8 mouse cellular contexts compared by ENCODE assay signal in genomic region chr2:180805966-180806365, GRCm38 (mm10). TPM values are rescaled to one million over a fixed set of nuclear protein-coding genes. Genes with fewer than 3 reads are reported as not detected.
DNase-seq lines count a peak whose midpoint lies in the region; ATAC-seq and TF ChIP-seq lines count a peak whose summit lies in the region.
"Had no signal": no experiment of that assay in that cellular context is flagged by ENCODE, and none has a peak within 500 bp of the region (broad histone marks: within the 10 kb centered on the region; RNA-seq: fewer than 3 reads in every experiment).

No protein-coding gene starts in this region.

- no peak overlapping the region for H3K9ac ChIP-seq in hindbrain, postnatal 0 days (replicated peaks; ENCODE audit: low read length)
- H3K9ac ChIP-seq: liver, embryonic 15.5 days had no signal

- H3K36me3 ChIP-seq in testis, adult 2 months (ENCODE audit: control insufficient read depth, insufficient read depth, low read length) = no peaks in the 10 kb centered on the region
- H3K36me3 ChIP-seq in hindbrain, postnatal 0 days (ENCODE audit: insufficient read depth, low read length) = no peaks in the 10 kb centered on the region
- H3K36me3 ChIP-seq: liver, embryonic 15.5 days had no signal

- 48% methylated on average over 1 of the region's 1 CpGs for WGBS in hindbrain, postnatal 0 days

- H3K27ac ChIP-seq in testis, adult 2 months (ENCODE audit: control insufficient read depth, insufficient read depth, low read depth, low read length) = no peak overlapping the region
- no peak overlapping the region for H3K27ac ChIP-seq in hindbrain, postnatal 0 days
- H3K27ac ChIP-seq: liver, embryonic 15.5 days had no signal

- no peak overlapping the region for H3K4me2 ChIP-seq in hindbrain, postnatal 0 days (ENCODE audit: low read depth, low read length)
- H3K4me2 ChIP-seq: liver, embryonic 15.5 days had no signal

- H3K4me1 ChIP-seq in testis, adult 2 months (ENCODE audit: control insufficient read depth, insufficient read depth, low read length) = no peaks in the 10 kb centered on the region; the same call in 1 of the 2 replicates
- H3K4me1 ChIP-seq in hindbrain, postnatal 0 days (ENCODE audit: insufficient read depth, low read length) = no peaks in the 10 kb centered on the region
- H3K4me1 ChIP-seq: liver, embryonic 15.5 days had no signal

- H3K4me3 ChIP-seq in testis, adult 2 months (ENCODE audit: control insufficient read depth, low read depth, low read length) = no peak overlapping the region
- H3K4me3 ChIP-seq in hindbrain, postnatal 0 days (ENCODE audit: low read length) = no peak overlapping the region
- H3K4me3 ChIP-seq: liver, embryonic 15.5 days had no signal

- DNase-seq in testis, postnatal 14 days (ENCODE audit: low spot score) = no peak
- peak; percentile 59 for DNase-seq in adrenal gland, postnatal 14 days
- peak; percentile 51 for DNase-seq in embryo, embryonic 11 days
- DNase-seq in hindbrain, postnatal 0 days (ENCODE audit: low spot score) = peak; percentile 78
- peak; percentile 25 for DNase-seq in neural tube, embryonic 10.5 days (ENCODE audit: extremely low spot score, low spot score)
- no peak for DNase-seq in spleen, postnatal 4 days (ENCODE audit: low spot score in 2 of 2)

- ATAC-seq in hindbrain, postnatal 0 days = peak; percentile 89

- no peak for TF ChIP-seq POLR2A in testis, adult 2 months (IDR thresholded peaks at IDR 0.05; ENCODE audit: control insufficient read depth, low read depth, low read length)

- peak; percentile 25; the same call in 1 of the 2 replicates for TF ChIP-seq CTCF in testis, adult 2 months (IDR thresholded peaks at IDR 0.05; ENCODE audit: control insufficient read depth, insufficient read depth, insufficient replicate concordance, low read depth, low read length)
- peak; percentile 89 for TF ChIP-seq CTCF in hindbrain, postnatal 0 days (IDR thresholded peaks at IDR 0.05; ENCODE audit: low read depth)

- H3K27me3 ChIP-seq in testis, adult 2 months (ENCODE audit: control insufficient read depth, insufficient read depth, low read length) = no peaks in the 10 kb centered on the region
- no peaks in the 10 kb centered on the region for H3K27me3 ChIP-seq in hindbrain, postnatal 0 days (ENCODE audit: insufficient read depth, low read length)
- H3K27me3 ChIP-seq: liver, embryonic 15.5 days had no signal

- no peaks in the 10 kb centered on the region for H3K9me3 ChIP-seq in hindbrain, postnatal 0 days (ENCODE audit: low read length)
- H3K9me3 ChIP-seq: liver, embryonic 15.5 days had no signal

RNA-seq across cellular contexts. Expression of gene Bhlhe23, which starts 29.3 kb away (rescaled TPM):
- polyA plus RNA-seq in testis, adult 2 months (2012; rRNA removed) = 0.05 and 0.16 TPM in 2 replicates
- total RNA-seq in adrenal gland, postnatal 14 days (2021) = not detected in 2 replicates
- total RNA-seq in hindbrain, postnatal 0 days (2014; rRNA removed) = 0.72 and 0.73 TPM in 2 replicates
- polyA plus RNA-seq in hindbrain, postnatal 0 days (2015; fragmentation: Nextera tagmentation; extraction: Ambion mirVana) = 0.23 and 0.49 TPM in 2 replicates
- polyA plus RNA-seq: liver, embryonic 15.5 days had no signal

Comparison
In these comparisons a context has a peak if more than half of its experiments do, and no peak if none do; other contexts are left out.
1. DNase-seq: peak in adrenal gland, postnatal 14 days (single experiment), embryo, embryonic 11 days (single experiment), hindbrain, postnatal 0 days (single experiment) and neural tube, embryonic 10.5 days (single experiment); none in testis, postnatal 14 days (single experiment) and spleen, postnatal 4 days (0 of 2).